Mouse (Mus musculus): ENCODE results near the gene Apol10a.
A peak's percentile ranks its signal among the peaks of the same experiment; 100 is the strongest.
"Not testable (repeated sequence)": the region's sequence is repeated elsewhere in the genome, so short reads cannot be mapped to it uniquely, and the experiment has no call there.

Apol10a gene

DNA sequence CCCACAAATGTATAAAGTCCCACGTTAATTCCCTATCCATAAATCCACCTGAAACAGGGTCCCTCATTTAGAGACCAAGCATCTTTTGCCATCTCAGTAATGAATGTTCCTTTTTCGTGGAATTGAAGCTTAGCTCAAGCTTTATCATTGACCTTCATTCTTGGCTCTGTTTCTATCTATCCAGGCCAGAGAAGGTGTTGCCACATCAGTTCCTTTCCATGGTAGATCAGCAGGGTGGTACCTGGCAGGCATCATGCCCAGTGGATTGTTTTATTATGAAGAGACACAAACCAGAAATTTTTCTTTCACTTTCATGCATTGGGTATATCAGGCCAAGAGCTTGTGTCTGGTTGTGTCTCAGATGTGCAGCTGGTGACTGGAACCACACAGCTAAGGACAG is at the start of gene Apol10a:
Apol10a (plus strand) TSS at position 355 of the 400 bp plus-strand sequence.
- DNase-seq = not testable (repeated sequence)

DNA sequence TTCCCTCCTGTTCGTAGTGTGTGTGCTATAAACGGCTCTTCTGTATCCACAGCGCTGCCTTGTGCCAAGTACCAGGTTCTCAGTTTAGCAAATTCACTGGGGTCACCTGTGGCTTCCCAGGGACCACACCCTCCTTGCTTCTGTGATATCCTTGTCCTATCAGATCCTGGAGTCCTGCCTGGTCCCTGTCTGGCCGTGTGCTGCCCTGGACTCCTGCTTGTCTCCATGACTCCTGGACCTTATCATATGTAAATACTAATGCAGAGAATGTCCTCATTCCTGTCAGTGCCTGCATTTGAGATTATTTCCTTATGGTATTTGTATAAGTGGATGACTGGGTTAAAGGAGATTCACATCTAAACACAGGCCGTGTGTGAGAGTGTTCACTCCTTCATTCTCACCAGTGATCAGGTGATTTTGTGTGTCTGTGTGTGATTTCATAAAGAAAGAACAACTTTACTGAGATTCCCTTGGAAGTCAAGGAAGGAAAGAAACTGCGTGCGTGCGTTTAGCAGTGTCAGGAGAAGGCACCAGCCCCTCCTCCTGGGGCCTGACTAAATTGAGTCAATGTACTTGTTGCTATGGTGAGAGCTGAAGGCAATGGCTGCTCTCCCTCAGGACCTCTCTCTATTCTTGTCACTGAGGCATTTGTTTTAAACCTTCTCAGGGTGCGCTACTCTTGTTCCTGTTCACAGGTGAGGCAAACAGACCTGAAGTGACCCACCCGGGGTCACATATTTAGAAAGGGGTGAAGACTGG is 48.0 kb upstream of the Apol10a start:
- not testable (repeated sequence) for DNase-seq

DNA sequence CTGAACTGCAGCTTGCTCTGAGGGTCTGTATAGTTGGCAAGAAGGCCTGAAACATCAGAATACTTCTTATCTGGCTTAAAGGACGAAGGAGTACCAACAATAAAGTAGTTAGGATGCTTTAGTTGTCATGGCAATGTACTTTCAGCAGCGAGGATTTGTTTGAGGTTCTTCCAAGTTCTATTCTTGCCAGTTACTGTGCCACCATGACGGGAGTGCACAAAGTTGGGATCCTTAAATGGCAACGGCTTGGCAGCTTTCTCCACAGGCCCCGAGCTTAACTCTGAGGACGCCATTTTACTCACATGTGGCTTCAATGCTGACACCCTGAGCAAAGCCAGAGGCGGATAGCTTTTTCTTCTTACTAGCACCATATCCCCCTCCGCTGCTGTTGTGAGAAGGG is 32.1 kb upstream of the Apol10a start:
- DNase-seq = peak; percentile 39

DNA sequence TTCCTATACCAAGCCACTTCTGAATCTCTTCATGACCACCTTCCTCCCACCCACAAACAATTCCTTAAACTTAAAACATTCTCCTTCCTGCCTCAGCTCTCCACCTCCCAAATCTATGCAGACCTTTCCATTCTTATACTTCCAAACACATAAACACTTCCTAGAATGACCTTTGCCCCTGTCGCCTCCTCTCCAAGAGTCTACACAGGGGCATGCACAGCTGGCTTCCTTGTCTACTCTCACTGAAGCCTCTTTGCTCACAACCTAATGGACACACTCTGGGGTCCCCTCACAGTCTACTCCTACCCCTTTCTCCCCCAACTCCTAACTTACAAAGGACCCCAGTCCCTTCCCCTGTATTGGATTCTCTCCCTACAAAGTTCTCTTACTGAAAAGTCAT is 31.2 kb upstream of the Apol10a start:
- not testable (repeated sequence) for DNase-seq

DNA sequence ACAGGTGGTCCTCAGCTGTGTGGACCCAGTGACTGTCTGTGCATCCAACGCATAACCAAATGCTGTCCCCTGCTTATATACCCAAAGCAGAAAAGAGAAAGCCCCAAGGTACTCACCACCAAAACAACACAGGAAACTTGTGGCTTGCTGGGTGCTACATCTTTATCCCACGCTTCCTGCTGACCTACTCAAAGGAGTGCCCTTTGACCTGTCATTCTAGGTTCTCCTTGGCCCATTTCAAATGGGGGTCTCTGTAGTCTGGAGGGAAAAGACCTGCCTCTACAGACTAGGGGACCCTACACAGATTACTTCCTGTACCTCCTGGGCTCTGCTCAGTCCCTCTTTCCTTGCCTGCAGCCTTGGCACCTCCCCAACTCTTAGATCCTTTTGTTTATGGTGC is 29.5 kb upstream of the Apol10a start, which contains the start of gene Apol7b:
Apol7b (minus strand) TSS at position 101 of the 400 bp plus-strand sequence.
- DNase-seq = not testable (repeated sequence)

DNA sequence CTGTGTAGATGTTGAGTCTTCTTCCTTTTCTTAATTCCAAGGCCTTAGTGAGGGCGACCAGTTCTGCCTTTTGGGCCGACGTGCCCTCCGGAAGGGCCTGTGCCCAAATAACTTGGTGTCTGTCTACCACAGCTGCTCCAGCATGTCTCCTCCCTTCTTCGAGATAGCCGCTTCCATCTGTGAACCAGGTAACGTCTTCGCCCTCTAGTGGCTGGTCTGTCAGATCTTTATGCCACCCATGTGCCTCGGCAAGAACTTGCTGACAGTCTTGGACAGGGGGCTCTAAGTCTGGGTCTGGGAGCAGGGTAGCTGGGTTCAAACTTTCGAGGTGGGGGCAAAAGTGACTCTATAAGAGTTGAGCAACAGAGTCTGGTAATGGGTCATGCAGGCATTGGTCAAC is 26.9 kb upstream of the Apol10a start:
- DNase-seq = not testable (repeated sequence)

DNA sequence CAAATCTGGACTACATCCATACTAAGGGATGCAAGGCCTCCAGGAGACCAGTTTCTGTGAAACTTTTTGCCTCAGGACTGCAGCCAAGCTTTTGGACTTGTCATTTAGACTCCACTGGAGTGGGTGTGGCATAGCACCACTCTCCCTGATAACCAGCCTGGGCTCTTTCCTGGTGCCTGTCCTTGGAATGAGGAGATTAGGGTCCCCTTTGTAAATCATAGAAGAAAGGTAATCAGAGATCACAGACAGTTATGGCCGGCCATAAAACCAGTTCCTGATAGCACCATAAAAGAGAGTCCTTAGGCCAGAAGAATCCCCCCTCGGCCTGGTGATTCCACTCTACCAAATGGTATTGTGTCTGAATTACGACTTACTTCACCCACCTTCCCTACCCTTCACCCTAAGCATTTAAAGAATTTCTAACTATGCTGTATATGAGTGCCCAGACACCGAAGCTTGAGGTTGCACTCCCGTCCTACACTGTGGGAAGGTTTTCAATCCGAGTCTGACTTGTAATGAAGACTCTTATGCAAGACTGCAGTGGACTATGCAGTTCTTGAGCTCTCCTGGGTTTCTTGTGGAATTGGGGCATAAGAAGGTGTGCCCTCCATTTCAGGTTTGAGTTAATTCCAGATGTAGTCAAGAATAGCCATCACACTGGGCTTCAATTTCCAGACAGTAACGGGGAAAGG is 2.0 kb upstream of the Apol10a start:
- DNase-seq = not testable (repeated sequence)

DNA sequence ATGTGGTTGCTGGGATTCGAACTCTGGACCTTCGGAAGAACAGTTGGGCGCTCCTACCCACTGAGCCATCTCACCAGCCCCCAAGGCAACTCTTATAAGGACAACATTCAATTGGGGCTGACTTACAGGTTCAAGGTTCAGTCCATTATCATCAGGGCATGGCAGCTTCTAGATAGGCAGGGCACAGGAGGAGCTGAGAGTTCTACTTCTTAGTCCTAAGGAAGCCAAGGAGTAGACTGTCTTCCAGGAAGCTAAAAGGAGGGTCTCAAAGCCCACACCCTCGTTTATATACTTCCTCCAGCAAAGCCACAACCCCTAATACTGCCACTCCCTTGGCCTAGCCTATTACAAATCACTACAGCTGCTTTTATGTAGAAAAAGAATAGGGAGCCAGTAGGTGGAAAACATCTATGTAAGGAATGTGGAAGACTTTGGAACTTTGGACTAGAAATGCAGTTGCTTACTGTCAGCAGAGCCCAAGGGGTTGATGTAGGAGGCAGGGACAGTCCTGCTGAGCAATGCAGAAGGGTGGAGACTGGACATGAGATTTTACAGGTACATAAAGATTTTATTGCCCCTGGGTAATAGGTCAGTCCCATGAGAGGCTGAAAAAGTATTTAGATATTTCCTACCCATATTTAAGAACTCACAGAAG is 5.4 kb downstream of the Apol10a start:
- DNase-seq = no peak

DNA sequence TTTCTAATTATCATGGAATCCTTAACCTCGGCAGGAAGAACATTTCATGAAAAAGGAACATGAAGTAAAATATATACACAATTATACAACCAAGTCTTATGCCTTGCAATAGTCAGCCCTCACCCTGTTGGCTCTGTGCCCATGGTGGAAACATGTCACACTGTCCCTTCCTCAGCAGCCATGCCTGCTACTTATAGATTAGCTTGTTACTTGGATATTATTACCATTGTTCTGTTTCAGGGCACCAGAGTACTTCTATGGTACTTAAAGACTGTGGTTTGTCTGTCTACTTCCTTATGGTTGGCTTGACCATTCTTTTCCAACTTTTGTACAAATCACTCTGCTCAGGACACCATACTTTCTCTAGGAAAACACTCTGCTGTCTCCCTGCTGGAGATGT is 16.3 kb downstream of the Apol10a start:
- DNase-seq = not testable (repeated sequence)

DNA sequence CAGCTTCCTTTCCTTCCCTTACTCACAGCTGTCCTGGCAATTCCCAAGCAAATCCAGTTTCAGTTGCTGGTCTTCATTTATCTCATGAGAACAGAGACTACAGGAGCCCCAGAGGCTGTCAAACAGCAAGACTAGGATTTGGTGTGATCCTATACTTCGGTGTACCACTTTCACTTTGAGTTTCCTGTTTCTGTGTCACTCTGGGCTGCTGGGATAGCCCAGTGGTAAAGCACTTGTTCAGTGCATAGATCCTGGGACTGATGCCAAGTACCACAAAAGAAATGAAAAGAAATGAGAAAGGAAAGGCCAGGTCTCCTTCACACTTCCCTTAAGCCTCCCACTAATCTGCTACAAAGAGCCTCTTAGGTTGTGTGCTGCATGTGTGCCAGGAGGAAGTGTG is 17.8 kb downstream of the Apol10a start:
- not testable (repeated sequence) for DNase-seq

DNA sequence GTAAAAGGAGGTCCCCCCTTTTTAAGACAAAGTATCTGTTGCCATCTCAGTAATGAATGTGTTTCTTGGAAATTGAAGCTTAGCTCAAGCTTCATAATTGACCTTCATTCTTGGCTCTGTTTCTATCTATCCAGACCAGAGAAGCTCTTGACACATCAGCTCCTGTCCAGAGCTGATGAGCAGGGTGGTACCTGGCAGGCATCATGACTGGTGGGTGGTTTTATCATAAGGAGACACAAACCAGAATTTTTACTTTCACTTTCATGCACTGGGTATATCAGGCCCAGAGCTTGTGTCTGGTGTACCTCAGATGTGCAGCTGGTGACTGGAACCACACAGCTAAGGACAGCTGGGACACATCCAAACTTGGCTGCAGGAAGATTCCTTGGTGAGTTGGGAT is 31.1 kb downstream of the Apol10a start, which contains the start of gene Apol11a:
Apol11a (plus strand) TSS at position 306 of the 400 bp plus-strand sequence.
- not testable (repeated sequence) for DNase-seq

DNA sequence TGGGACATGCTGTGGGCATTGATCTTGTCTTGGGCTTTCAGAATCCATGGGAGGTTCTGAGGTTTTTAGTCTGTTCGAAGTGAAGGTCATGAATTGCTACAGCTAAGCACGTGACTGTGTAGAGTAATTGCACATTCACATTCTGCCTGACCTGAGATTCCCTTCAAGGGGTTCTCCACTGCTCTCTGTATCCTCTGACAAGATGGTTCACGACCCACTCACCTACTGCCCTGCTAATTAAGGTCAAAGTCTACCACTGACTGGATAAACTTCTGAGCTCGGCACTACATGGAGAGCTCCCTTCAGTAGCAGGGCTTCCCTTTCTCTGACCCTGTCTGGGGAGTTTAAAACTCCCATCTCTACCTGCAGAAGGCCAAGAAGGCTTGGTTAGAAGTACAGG is 43.7 kb downstream of the Apol10a start:
- DNase-seq = not testable (repeated sequence)

DNA sequence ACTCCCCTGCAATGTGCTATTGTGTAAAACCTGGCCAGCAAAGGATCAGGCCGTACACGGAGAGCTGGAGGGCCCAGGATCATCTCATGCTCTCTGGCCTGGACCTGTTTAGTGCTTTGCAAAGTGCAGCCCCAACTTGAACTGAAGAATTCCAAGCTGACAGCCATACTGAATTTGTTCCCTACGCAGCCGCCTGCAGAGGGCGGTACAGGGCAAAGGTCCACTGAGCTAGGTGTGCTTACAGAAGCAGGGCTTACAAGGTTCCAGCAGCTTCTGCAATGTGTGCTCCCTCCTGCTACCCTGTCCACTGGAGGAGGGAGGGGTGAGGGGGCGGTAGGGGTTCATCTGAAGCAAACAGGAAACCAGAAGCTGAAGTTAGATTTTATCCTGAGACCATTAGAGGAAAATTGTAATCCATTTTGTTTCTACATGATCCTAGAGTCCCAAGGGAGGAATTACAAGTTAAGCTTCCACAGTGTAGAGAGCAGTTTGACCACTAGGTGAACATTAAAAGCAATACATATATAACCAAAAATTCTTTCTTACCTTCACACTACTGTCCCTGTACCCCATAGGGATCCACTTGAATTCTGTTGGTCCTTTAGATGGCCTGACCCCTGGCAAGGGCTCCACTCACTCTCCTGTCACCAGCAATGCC is 46.5 kb downstream of the Apol10a start:
- DNase-seq = peak; percentile 61

DNA sequence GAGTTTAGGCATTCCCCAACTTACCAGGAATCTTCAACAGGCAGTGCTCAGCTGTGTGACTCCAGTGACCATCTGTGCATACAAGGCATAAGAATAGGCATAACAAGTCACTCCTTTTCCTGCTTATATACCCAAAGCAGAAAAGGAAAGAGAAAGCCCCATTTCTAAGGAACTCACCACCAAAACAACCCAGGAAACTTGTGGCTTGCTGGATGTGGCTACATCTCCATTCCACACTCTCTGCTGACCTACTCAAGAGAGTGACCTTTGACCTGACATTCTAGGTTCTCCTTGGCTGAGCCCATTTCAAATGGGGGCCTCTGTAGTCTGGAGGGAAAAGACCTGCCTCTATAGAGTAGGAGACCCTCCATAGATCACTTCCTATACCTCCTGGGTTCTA is 56.4 kb downstream of the Apol10a start, which contains the start of gene Apol7c:
Apol7c (minus strand) TSS at position 101 of the 400 bp plus-strand sequence.
- DNase-seq = no peak

DNA sequence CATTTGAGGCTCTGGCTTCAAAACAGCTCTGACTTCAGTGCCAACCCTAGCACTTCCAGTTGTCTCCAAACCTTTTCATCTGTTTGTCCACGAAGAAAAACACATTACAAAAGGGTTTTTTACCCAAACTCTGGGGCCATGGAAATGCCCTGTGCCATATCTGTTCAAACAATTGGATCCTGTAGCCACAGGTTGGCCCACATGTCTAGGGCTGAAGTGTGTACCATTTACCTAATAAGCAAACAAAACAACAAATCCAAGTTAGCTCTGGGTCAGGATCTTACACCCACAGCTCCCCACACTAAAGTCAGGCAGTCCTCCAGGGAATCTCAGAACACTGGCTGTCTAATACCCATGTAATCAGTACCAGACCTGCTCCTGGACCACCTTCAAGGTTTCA is 62.4 kb downstream of the Apol10a start:
- DNase-seq = not testable (repeated sequence)

Measured in right cerebral cortex, postnatal 4 days (tissue).